Mouse (Mus musculus): ENCODE results near the gene Cd27.

GRCm38 (mm10) chr6:125232045-125232437, 4.8 kb downstream of the Cd27 start:
- TF ChIP-seq CTCF (IDR thresholded peaks at IDR 0.05; ENCODE audit: low read depth) (no peak), EP300 (IDR thresholded peaks at IDR 0.05; ENCODE audit: low read depth) (no peak)

All from heart, postnatal 0 days (tissue).